Mouse (Mus musculus) right cerebral cortex, postnatal 10 days (tissue): Measurements from ENCODE around the gene Ccdc77.
A peak's percentile ranks its signal among the peaks of the same experiment; 100 is the strongest.
"Not testable (repeated sequence)": the region's sequence is repeated elsewhere in the genome, so short reads cannot be mapped to it uniquely, and the experiment has no call there.

Source experiments
- DNase-seq, 2 experiments: peaks; one replicate each; pipeline ENCODE4 v3.0.0; 2021; ENCODE audit warnings: low spot score in 2 of 2

Gene Ccdc77

GRCm38 (mm10) chr6:120309787-120310186 lies 54.4 kb downstream of the Ccdc77 start:
- no peak for DNase-seq

- DNase-seq = no peak
Observed at GRCm38 (mm10) chr6:120309338-120309737, 54.8 kb downstream of the Ccdc77 start.

GRCm38 (mm10) chr6:120306859-120307594 lies 57.1 kb downstream of the Ccdc77 start:
- DNase-seq = no peak

- DNase-seq = peak in 1 of 2 experiments; percentile 29
Observed at GRCm38 (mm10) chr6:120302755-120303316, 61.3 kb downstream of the Ccdc77 start.

GRCm38 (mm10) chr6:120301137-120301536 lies 63.0 kb downstream of the Ccdc77 start:
- DNase-seq = peak; percentile 63 to 73

GRCm38 (mm10) chr6:120296589-120296988 lies 67.6 kb downstream of the Ccdc77 start:
- DNase-seq = not testable (repeated sequence)

- peak; percentile 35 to 47 for DNase-seq
Observed at GRCm38 (mm10) chr6:120294785-120295133, 69.4 kb downstream of the Ccdc77 start.

GRCm38 (mm10) chr6:120294056-120294784 lies 70.0 kb downstream of the Ccdc77 start, which contains the start of the genes D330020A13Rik and B4galnt3:
TSS of gene D330020A13Rik (plus strand) at chr6:120294364.
TSS of gene B4galnt3 (minus strand) at chr6:120294559.
- DNase-seq = peak; percentile 60 to 74

GRCm38 (mm10) chr6:120291396-120292009 lies 72.7 kb downstream of the Ccdc77 start:
- DNase-seq = no peak

- DNase-seq = no peak
Observed at GRCm38 (mm10) chr6:120289430-120289829, 74.7 kb downstream of the Ccdc77 start.

GRCm38 (mm10) chr6:120288541-120288940 lies 75.6 kb downstream of the Ccdc77 start:
- no peak for DNase-seq

- DNase-seq = no peak
Observed at GRCm38 (mm10) chr6:120287279-120287678, 76.9 kb downstream of the Ccdc77 start.

GRCm38 (mm10) chr6:120276874-120277449 lies 87.2 kb downstream of the Ccdc77 start:
- no peak for DNase-seq

- DNase-seq = no peak
Observed at GRCm38 (mm10) chr6:120275301-120275700, 88.9 kb downstream of the Ccdc77 start.

- peak in 1 of 2 experiments; percentile 30 for DNase-seq
Observed at GRCm38 (mm10) chr6:120274887-120275286, 89.3 kb downstream of the Ccdc77 start.
